ENCODE assay signal across 24 mouse cellular contexts in the genomic region with DNA sequence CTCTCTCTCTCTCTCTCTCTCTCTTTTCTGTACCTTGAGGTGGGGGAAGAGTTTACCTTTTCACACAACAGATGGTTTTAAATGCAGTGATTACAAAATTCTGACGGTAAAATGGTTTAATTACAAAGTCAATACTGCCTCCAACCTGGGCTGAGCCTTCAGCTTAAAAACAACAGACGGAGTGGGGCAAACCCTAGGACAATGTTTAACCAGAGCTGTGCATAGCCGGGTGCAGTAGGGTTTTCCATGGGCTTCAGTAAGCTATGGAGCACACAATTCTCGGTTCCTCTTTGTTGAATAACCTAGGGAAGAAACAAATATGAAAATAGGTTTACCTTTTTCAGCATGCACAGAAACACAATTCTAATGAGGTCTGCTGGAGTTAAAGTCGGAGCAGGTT.
A peak's percentile ranks its signal among the peaks of the same experiment; 100 is the strongest.
DNase-seq lines count a peak whose midpoint lies in the region; ATAC-seq and TF ChIP-seq lines count a peak whose summit lies in the region.
"Had no signal": no experiment of that assay in that cellular context is flagged by ENCODE, and none has a peak within 500 bp of the region (broad histone marks: within the 10 kb centered on the region; RNA-seq: fewer than 3 reads in every experiment).

No protein-coding gene starts in this region.

- H3K27ac ChIP-seq in intestine, embryonic 14.5 days (ENCODE audit: low read depth), result 0 out of 2 replicates have a peak overlapping the region, but pooled peaks have one; percentile 11
- H3K27ac ChIP-seq in intestine, postnatal 0 days (ENCODE audit: low read depth, low read length), result no peak overlapping the region
- H3K27ac ChIP-seq in liver, adult 2 months (replicated peaks; ENCODE audit: insufficient read depth, low read depth, low read length), result no peak overlapping the region; the same call in 1 of the 2 replicates
- H3K27ac ChIP-seq in stomach, embryonic 15.5 days, result no peak overlapping the region
- no peak overlapping the region for H3K27ac ChIP-seq in heart, embryonic 12.5 days (ENCODE audit: poor library complexity, severe bottlenecking)
- no peak overlapping the region for H3K27ac ChIP-seq in hindbrain, embryonic 12.5 days
- H3K27ac ChIP-seq: embryonic facial prominence, embryonic 13.5 days; hindbrain, postnatal 0 days; layer of hippocampus, adult 2 months; limb, embryonic 15.5 days; midbrain, embryonic 13.5 days; neural tube, embryonic 13.5 days had no signal

- H3K4me1 ChIP-seq in intestine, embryonic 14.5 days (replicated peaks; ENCODE audit: control insufficient read depth, insufficient read depth, low read length), result no peaks in the 10 kb centered on the region
- no peaks in the 10 kb centered on the region for H3K4me1 ChIP-seq in intestine, postnatal 0 days (replicated peaks; ENCODE audit: control insufficient read depth, insufficient read depth, low read length)
- peaks cover 2% of the 10 kb centered on the region for H3K4me1 ChIP-seq in liver, adult 2 months (ENCODE audit: control insufficient read depth, insufficient read depth, low read length)
- H3K4me1 ChIP-seq in stomach, embryonic 15.5 days, result no peaks in the 10 kb centered on the region
- no peaks in the 10 kb centered on the region for H3K4me1 ChIP-seq in heart, embryonic 12.5 days (replicated peaks)
- H3K4me1 ChIP-seq in hindbrain, embryonic 12.5 days, result no peaks in the 10 kb centered on the region
- H3K4me1 ChIP-seq: embryonic facial prominence, embryonic 13.5 days; limb, embryonic 15.5 days; midbrain, embryonic 13.5 days; neural tube, embryonic 13.5 days had no signal

- H3K4me3 ChIP-seq in intestine, embryonic 14.5 days (ENCODE audit: low read depth, low read length), result no peak overlapping the region
- no peak overlapping the region for H3K4me3 ChIP-seq in intestine, postnatal 0 days (ENCODE audit: low read depth, low read length)
- no peak overlapping the region for H3K4me3 ChIP-seq in liver, adult 2 months (ENCODE audit: insufficient read depth, low read depth, low read length)
- no peak overlapping the region for H3K4me3 ChIP-seq in stomach, embryonic 15.5 days (replicated peaks)
- H3K4me3 ChIP-seq in heart, embryonic 12.5 days, result no peak overlapping the region
- H3K4me3 ChIP-seq in hindbrain, embryonic 12.5 days, result no peak overlapping the region
- H3K4me3 ChIP-seq: embryonic facial prominence, embryonic 13.5 days; layer of hippocampus, adult 2 months; limb, embryonic 15.5 days; midbrain, embryonic 13.5 days; neural tube, embryonic 13.5 days had no signal

- TF ChIP-seq CTCF in intestine, postnatal 0 days (IDR thresholded peaks at IDR 0.05; ENCODE audit: low read depth), result no peak
- TF ChIP-seq CTCF in liver, adult 2 months (IDR thresholded peaks at IDR 0.05; ENCODE audit: low read depth, low read length), result no peak

- no peaks in the 10 kb centered on the region for H3K9me3 ChIP-seq in intestine, embryonic 14.5 days (ENCODE audit: control insufficient read depth, low read length)
- H3K9me3 ChIP-seq in intestine, postnatal 0 days (ENCODE audit: control insufficient read depth), result no peaks in the 10 kb centered on the region
- no peaks in the 10 kb centered on the region for H3K9me3 ChIP-seq in stomach, embryonic 15.5 days
- no peaks in the 10 kb centered on the region for H3K9me3 ChIP-seq in heart, embryonic 12.5 days (replicated peaks)
- H3K9me3 ChIP-seq in hindbrain, embryonic 12.5 days (replicated peaks), result no peaks in the 10 kb centered on the region
- H3K9me3 ChIP-seq: embryonic facial prominence, embryonic 13.5 days; limb, embryonic 15.5 days; midbrain, embryonic 13.5 days; neural tube, embryonic 13.5 days had no signal

- no peak for TF ChIP-seq POLR2A in liver, adult 2 months (IDR thresholded peaks at IDR 0.05; ENCODE audit: extremely low read depth, insufficient read depth, low read length)

- no peaks in the 10 kb centered on the region for H3K36me3 ChIP-seq in intestine, embryonic 14.5 days (ENCODE audit: control insufficient read depth, insufficient read depth, low read length)
- no peaks in the 10 kb centered on the region for H3K36me3 ChIP-seq in intestine, postnatal 0 days (ENCODE audit: control insufficient read depth, insufficient read depth)
- H3K36me3 ChIP-seq in liver, adult 2 months (ENCODE audit: control insufficient read depth, insufficient read depth, low read length), result no peaks in the 10 kb centered on the region
- H3K36me3 ChIP-seq in stomach, embryonic 15.5 days, result no peaks in the 10 kb centered on the region
- H3K36me3 ChIP-seq in heart, embryonic 12.5 days, result no peaks in the 10 kb centered on the region
- no peaks in the 10 kb centered on the region for H3K36me3 ChIP-seq in hindbrain, embryonic 12.5 days
- H3K36me3 ChIP-seq: embryonic facial prominence, embryonic 13.5 days; limb, embryonic 15.5 days; midbrain, embryonic 13.5 days; neural tube, embryonic 13.5 days had no signal

- no peak overlapping the region for H3K9ac ChIP-seq in intestine, embryonic 14.5 days (ENCODE audit: low read length)
- no peak overlapping the region for H3K9ac ChIP-seq in intestine, postnatal 0 days (ENCODE audit: low read depth, low read length)
- no peak overlapping the region for H3K9ac ChIP-seq in liver, adult 2 months (ENCODE audit: low read depth, low read length)
- H3K9ac ChIP-seq in stomach, embryonic 15.5 days, result no peak overlapping the region
- H3K9ac ChIP-seq in heart, embryonic 12.5 days, result no peak overlapping the region
- no peak overlapping the region for H3K9ac ChIP-seq in hindbrain, embryonic 12.5 days
- H3K9ac ChIP-seq: embryonic facial prominence, embryonic 13.5 days; limb, embryonic 15.5 days; midbrain, embryonic 13.5 days; neural tube, embryonic 13.5 days had no signal

- no peak overlapping the region for H3K4me2 ChIP-seq in intestine, embryonic 14.5 days (ENCODE audit: low read length)
- no peak overlapping the region for H3K4me2 ChIP-seq in intestine, postnatal 0 days (replicated peaks; ENCODE audit: low read depth)
- no peak overlapping the region for H3K4me2 ChIP-seq in stomach, embryonic 15.5 days
- no peak overlapping the region for H3K4me2 ChIP-seq in heart, embryonic 12.5 days
- no peak overlapping the region for H3K4me2 ChIP-seq in hindbrain, embryonic 12.5 days (replicated peaks)
- H3K4me2 ChIP-seq: embryonic facial prominence, embryonic 13.5 days; limb, embryonic 15.5 days; midbrain, embryonic 13.5 days; neural tube, embryonic 13.5 days had no signal

- 38% methylated on average over 5 of the region's 5 CpGs for WGBS in intestine, embryonic 14.5 days
- WGBS in intestine, postnatal 0 days, result 22% methylated on average over 5 of the region's 5 CpGs
- 8% methylated on average over 5 of the region's 5 CpGs for WGBS in liver, adult 2 months
- 30% methylated on average over 5 of the region's 5 CpGs for WGBS in stomach, embryonic 15.5 days
- 48% methylated on average over 5 of the region's 5 CpGs for WGBS in heart, embryonic 12.5 days
- 45% methylated on average over 5 of the region's 5 CpGs for WGBS in hindbrain, embryonic 12.5 days

- no peaks in the 10 kb centered on the region for H3K27me3 ChIP-seq in intestine, embryonic 14.5 days (replicated peaks; ENCODE audit: control insufficient read depth, insufficient read depth, low read length)
- no peaks in the 10 kb centered on the region for H3K27me3 ChIP-seq in intestine, postnatal 0 days (replicated peaks; ENCODE audit: control insufficient read depth, insufficient read depth, low read length)
- no peaks in the 10 kb centered on the region for H3K27me3 ChIP-seq in liver, adult 2 months (ENCODE audit: control insufficient read depth, insufficient read depth, low read length)
- H3K27me3 ChIP-seq in stomach, embryonic 15.5 days (replicated peaks), result no peaks in the 10 kb centered on the region
- H3K27me3 ChIP-seq in heart, embryonic 12.5 days (replicated peaks), result no peaks in the 10 kb centered on the region
- H3K27me3 ChIP-seq in hindbrain, embryonic 12.5 days, result no peaks in the 10 kb centered on the region
- H3K27me3 ChIP-seq: embryonic facial prominence, embryonic 13.5 days; limb, embryonic 15.5 days; midbrain, embryonic 13.5 days; neural tube, embryonic 13.5 days had no signal

- no peaks in the 10 kb centered on the region for H3K79me2 ChIP-seq in liver, adult 2 months (ENCODE audit: control insufficient read depth, insufficient read depth, low read length)

- DNase-seq in intestine, embryonic 14.5 days (ENCODE audit: low spot score), result no peak
- peak; percentile 8 for DNase-seq in kidney, adult 9 months
- DNase-seq in liver, adult 2 months (ENCODE audit: extremely low read depth, low read depth, low spot score), result peak; percentile 83
- DNase-seq in heart, adult 9 months (ENCODE audit: low spot score in 2 of 2), result no peak
- DNase-seq: adrenal gland, postnatal 10 days; cerebellum, adult 11 months; cerebellum, postnatal 14 days; gastrocnemius, postnatal 10 days; heart, adult 11 months; heart, postnatal 4 days; lung, postnatal 10 days; spleen, adult 18-20 months; thymus, postnatal 14 days had no signal

- ATAC-seq in intestine, embryonic 14.5 days (replicated peaks; ENCODE audit: low FRiP score, low TSS enrichment, low read depth), result 0 out of 2 replicates have a peak, but pooled peaks have one; percentile 70
- no peak for ATAC-seq in intestine, postnatal 0 days
- peak; percentile 78; the same call in 1 of the 2 replicates for ATAC-seq in stomach, embryonic 15.5 days (ENCODE audit: insufficient read depth, low FRiP score, low read depth)
- ATAC-seq in heart, embryonic 12.5 days (ENCODE audit: insufficient number of reproducible peaks, low FRiP score), result no peak
- ATAC-seq in hindbrain, embryonic 12.5 days (ENCODE audit: low FRiP score), result no peak
- ATAC-seq: forebrain, embryonic 14.5 days; hindbrain, postnatal 0 days; midbrain, embryonic 13.5 days had no signal

Comparison
In these comparisons a context has a peak if more than half of its experiments do, and no peak if none do; other contexts are left out.
1. ATAC-seq: peak in intestine, embryonic 14.5 days (single experiment) and stomach, embryonic 15.5 days (single experiment); none in intestine, postnatal 0 days (single experiment), heart, embryonic 12.5 days (single experiment) and hindbrain, embryonic 12.5 days (single experiment).
2. DNase-seq: peak in kidney, adult 9 months (single experiment) and liver, adult 2 months (single experiment); none in intestine, embryonic 14.5 days (single experiment) and heart, adult 9 months (0 of 2).